Mouse (Mus musculus) layer of hippocampus, adult 18-20 months (tissue): ENCODE data around the gene Tmem11. TPM values are rescaled to one million over a fixed set of nuclear protein-coding genes. Genes with fewer than 3 reads are reported as not detected.

Experiments used
- DNase-seq, 2 experiments: peaks; one replicate each; pipeline ENCODE4 v3.0.0; 2022; ENCODE audit warnings: low spot score in 2 of 2
- long read RNA-seq: library from polyadenylated mRNA; stranded (forward); transcript quantifications from one replicate; pipeline ENCODE4 v2.0.0, GENCODE M21; 2021
- total RNA-seq, 2 experiments: library from RNA; stranded (reverse); gene quantifications; 2 replicates each; pipeline ENCODE4 v1.2.3; 2021

The Tmem11 gene
- 10 to 100 TPM; 29.4 to 30.7 TPM for total RNA-seq
- long read RNA-seq, transcript Tmem11-201 (2 exons, 1,457 nt), result major isoform, 15 of 19 reads
- long read RNA-seq, partial matches to known transcripts, result 0 of 19 reads
- long read RNA-seq, other reads (novel, unspliced or antisense), result 4 of 19 reads

GRCm38 (mm10) chr11:60878675-60879294 lies at the start of gene Tmem11:
Gene Tmem11 (minus strand): TSS chr11:60879272.
- peak; percentile 96 to 97 for DNase-seq

DNA sequence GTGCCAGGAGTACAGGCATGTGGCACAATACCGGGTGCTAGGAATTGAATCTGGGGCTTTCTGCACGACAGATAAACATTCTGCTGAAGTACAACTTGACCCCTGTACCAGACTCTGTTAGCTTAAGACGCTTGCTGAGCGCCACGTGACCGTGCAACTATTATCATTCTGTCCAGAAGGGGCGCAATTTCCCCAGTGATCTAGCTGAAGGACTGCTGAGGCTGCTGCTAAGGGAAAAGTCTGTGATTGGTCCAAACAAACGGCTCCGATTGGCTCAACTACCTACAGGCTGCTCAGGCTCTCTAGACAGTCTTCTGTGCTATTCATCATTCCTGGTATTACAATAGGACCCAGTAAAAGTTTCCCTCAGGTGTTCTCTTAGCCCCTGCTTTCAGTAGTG lies 48.2 kb upstream of the Tmem11 start:
- peak; percentile 85 to 95 for DNase-seq

GRCm38 (mm10) chr11:60924981-60925380 lies 45.9 kb upstream of the Tmem11 start:
- DNase-seq, result no peak

DNA sequence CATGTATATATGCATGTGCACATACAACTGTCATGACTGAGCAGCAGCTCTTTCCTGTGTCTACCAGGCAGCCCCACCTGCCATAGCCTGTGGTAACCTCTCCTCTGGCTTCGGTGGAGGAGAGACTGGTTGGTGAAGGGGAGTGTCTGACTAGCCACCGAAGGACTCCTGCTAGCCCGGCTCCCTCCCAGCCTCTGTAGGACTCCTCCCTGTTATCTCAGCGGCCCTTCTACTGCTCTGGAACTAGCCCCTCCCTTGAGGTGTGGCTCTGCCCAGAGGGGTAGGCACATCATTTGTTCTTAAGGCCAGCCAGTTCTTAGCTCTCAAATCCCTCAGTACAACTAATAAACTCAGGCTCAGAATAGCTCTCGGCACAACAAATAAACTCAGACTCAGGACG lies 45.4 kb upstream of the Tmem11 start:
- no peak for DNase-seq

- no peak for DNase-seq
Observed at GRCm38 (mm10) chr11:60922964-60923363, 43.9 kb upstream of the Tmem11 start.

- no peak for DNase-seq
Observed at GRCm38 (mm10) chr11:60922195-60922594, 43.1 kb upstream of the Tmem11 start.

DNA sequence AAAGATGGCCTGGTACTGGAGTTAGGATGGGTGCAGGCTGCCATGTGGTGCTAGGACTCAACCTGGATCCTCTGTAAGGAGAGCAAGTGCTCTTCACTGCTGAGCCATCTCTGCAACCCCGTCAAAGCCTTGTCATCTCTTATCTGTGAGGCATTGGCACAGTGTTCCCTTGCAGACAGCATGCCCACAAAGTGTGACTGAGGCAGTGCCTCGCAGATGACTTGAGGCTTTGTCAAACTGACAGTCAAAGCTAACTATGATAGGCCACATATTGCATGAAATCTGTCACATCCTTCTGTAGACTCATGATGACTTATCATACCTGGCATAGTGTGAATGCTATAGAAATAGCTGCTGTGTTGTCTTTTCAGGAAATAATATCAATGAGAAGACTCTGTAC lies 40.9 kb upstream of the Tmem11 start:
- DNase-seq, result peak in 1 of 2 experiments; percentile 51

- DNase-seq, result no peak
Observed at GRCm38 (mm10) chr11:60915201-60915600, 36.1 kb upstream of the Tmem11 start.

DNA sequence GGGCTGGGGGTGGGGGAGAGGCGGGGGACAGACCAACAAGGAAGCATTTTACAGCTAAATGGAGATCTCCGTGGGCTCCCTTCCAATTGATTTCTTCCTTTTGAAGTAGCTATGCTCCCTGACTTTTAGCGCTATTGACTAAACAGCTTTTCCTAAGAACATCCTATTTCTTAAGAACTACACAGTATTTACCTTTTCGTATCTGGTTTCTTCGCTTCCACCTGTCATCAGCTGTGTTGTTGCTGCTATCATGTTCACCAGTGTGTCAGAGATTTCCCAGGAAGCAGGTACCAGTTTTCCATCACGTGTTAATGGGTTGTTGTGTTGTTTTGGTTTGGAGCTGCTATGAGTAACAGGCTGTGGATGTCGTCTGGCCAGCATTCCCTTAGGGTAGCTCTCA lies 35.4 kb upstream of the Tmem11 start, which contains the start of gene Natd1:
Gene Natd1 (minus strand): TSS at position 260 of the 400 bp plus-strand sequence.
- DNase-seq, result no peak

DNA sequence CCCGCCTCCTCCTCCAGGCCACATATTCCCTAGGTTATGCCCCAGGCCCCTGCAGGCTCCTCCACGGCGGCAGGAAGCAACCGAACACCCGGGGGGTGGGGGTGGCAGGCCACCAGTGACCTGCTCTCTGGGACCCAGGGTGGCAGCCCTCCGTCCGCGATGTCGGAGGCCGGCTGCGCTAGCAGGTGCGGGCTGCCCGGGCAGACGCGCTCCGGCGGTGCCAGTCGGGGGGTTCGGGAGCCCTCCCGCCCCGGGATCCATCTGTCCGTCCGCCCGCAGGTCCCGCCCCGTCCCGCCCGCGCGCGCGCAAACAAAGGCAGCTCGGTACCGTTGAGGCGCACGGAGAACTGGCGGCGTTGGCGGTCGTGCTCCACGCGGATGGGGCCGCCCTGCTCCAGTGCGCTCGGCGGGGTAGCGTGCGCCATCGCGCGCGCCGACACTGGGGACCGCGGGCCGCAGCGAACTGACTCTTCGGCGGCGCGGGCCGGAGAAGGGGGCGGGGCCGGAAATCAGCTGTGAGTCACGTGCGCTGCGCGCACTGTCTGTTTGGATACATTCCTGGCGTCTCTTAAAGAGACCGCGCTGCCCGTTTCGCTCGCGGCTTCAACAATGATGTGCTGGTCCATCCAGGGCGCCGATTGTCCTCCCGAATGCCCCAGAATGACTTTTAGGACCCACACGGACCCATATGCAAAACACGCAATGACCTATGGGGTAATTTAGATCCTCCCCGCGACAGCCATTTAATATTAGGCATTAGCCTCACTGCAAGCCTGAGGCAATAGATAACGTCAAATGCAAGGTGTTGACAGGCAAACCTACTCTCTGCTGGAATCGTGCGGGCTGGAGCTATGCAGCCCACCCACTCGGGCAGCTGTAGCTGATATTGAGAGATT lies 34.5 kb upstream of the Tmem11 start:
- DNase-seq, result peak; percentile 85 to 95

GRCm38 (mm10) chr11:60912525-60912973 lies 33.5 kb upstream of the Tmem11 start:
- no peak for DNase-seq

DNA sequence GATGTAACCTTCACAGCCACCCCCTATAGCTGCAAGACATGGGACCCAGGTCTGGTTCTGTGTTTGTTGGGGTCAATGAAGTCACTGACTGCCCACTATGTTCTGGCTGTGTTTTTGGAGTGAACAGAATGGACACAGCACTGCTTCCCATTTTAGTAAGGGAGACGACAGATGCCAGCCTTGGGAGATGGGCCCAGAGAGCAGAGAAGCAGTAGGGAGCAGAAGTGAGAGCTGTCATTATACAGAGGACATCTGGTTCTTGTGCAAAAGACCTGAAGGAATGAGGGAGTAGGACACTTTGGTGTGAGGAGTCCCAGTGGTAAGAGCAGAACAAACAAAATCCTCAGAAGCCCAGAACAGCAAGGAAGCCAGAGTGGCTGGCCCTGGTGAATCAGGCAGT lies 30.6 kb upstream of the Tmem11 start:
- DNase-seq, result no peak

- no peak for DNase-seq
Observed at GRCm38 (mm10) chr11:60908073-60908472, 29.0 kb upstream of the Tmem11 start.

GRCm38 (mm10) chr11:60906449-60906848 lies 27.4 kb upstream of the Tmem11 start:
- DNase-seq, result no peak

- DNase-seq, result no peak
Observed at GRCm38 (mm10) chr11:60905407-60906120, 26.5 kb upstream of the Tmem11 start.

GRCm38 (mm10) chr11:60903661-60904061 lies 24.6 kb upstream of the Tmem11 start:
- no peak for DNase-seq

- no peak for DNase-seq
Observed at GRCm38 (mm10) chr11:60902486-60902885, 23.4 kb upstream of the Tmem11 start.

DNA sequence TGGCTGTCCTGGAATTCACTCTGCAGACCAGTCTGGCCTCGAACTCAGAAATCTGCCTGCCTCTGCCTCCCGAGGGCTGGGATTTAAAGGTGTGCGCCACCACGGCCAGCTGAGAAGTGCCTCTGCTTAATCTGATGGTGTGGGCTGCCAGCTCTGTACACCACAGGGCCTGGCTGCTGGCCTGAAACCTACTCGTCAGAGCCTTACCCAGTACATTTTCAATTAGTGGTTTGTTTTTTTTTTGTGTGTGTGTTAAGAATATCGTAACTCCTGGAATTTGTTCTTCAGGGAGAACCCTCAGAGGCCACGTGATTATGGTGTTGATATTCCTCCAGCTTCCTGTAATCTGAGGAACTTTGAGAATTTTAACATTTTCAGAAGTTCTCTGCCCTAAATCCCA lies 22.9 kb upstream of the Tmem11 start:
- DNase-seq, result no peak

DNA sequence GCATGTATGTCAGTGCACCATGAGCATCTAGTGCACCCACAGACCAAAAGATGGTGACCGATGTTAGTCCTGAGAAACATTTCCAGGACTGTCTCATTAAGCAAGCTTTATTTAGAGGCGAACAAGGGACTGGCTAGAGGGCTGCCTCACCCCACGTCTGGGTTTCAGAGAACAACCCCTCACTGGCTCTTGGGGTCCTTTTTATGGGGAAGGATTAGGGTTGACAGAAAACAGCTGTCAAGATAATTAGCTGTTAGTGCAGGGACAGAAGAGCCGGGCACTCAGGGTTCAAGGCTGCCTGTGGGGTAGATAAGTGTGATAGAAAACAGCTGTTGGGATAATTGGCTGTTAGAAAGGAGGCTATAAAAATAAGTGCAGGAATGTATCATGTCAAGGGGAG lies 16.8 kb upstream of the Tmem11 start:
- no peak for DNase-seq

GRCm38 (mm10) chr11:60890744-60891143 lies 11.7 kb upstream of the Tmem11 start:
- no peak for DNase-seq

GRCm38 (mm10) chr11:60890286-60890685 lies 11.2 kb upstream of the Tmem11 start:
- no peak for DNase-seq
